ENCODE assay signal across 9 mouse cellular contexts in the genomic region with DNA sequence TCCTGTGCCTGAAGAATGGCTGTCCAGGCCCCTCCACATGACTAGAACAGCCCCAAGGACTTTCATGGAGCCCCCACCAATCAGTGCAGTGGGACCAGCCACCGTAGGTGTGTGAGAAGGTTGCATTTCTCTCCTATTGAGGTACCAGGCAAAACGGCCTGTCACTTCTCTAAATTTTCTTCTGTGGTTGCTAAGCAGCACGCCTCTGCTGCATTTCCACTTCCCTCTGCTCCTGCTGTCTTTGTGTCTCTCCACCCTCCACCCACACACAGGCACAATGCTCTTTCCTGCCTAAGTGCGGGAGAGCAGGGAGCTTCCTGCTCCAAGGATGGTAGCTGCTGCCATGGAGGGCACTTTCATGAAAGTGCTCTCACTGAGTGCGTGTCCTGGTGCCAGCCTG. TPM values are rescaled to one million over a fixed set of nuclear protein-coding genes. Genes with fewer than 3 reads are reported as not detected.
DNase-seq lines count a peak whose midpoint lies in the region; ATAC-seq lines count a peak whose summit lies in the region.
"Had no signal": no experiment of that assay in that cellular context is flagged by ENCODE, and none has a peak within 500 bp of the region (broad histone marks: within the 10 kb centered on the region; RNA-seq: fewer than 3 reads in every experiment).

No protein-coding gene starts in this region.

- no peaks in the 10 kb centered on the region for H3K27me3 ChIP-seq in neural tube, embryonic 14.5 days (ENCODE audit: control insufficient read depth, insufficient read depth, low read length)
- no peaks in the 10 kb centered on the region for H3K27me3 ChIP-seq in lung, embryonic 15.5 days
- H3K27me3 ChIP-seq: neural tube, embryonic 13.5 days had no signal

- H3K27ac ChIP-seq in neural tube, embryonic 14.5 days (ENCODE audit: low read depth, low read length) = no peak overlapping the region
- 0 out of 2 replicates have a peak overlapping the region, but pooled peaks have one; percentile 18 for H3K27ac ChIP-seq in lung, embryonic 15.5 days
- H3K27ac ChIP-seq: neural tube, embryonic 13.5 days had no signal

- peak; percentile 63; the same call in 1 of the 2 replicates for ATAC-seq in neural tube, embryonic 14.5 days (ENCODE audit: low read depth)
- ATAC-seq in hematopoietic stem cell, adult 5-6 weeks (replicated peaks in 1 of 2; ENCODE audit: insufficient read depth in 1 of 2, low FRiP score in 2 of 2, low TSS enrichment in 1 of 2, low read depth in 1 of 2, poor library complexity in 2 of 2, severe bottlenecking in 2 of 2) = peak; percentile 70 to 72
- ATAC-seq in lung, embryonic 15.5 days (ENCODE audit: borderline replicate concordance, extremely low read depth, low FRiP score, low TSS enrichment) = no peak
- no peak for ATAC-seq in monocyte, adult 5-6 weeks (replicated peaks; ENCODE audit: insufficient number of reproducible peaks, low FRiP score, low TSS enrichment, poor library complexity, severe bottlenecking)

- H3K9me3 ChIP-seq in neural tube, embryonic 14.5 days (ENCODE audit: control insufficient read depth, low read length) = no peaks in the 10 kb centered on the region
- no peaks in the 10 kb centered on the region for H3K9me3 ChIP-seq in lung, embryonic 15.5 days
- H3K9me3 ChIP-seq: neural tube, embryonic 13.5 days had no signal

- H3K4me3 ChIP-seq in neural tube, embryonic 14.5 days (ENCODE audit: low read depth, low read length) = no peak overlapping the region
- H3K4me3 ChIP-seq in lung, embryonic 15.5 days = no peak overlapping the region
- H3K4me3 ChIP-seq: neural tube, embryonic 13.5 days had no signal

- 33% methylated on average over 5 of the region's 5 CpGs for WGBS in neural tube, embryonic 14.5 days
- 38% methylated on average over 5 of the region's 5 CpGs for WGBS in lung, embryonic 15.5 days

- no peak for DNase-seq in neural tube, embryonic 10.5 days (ENCODE audit: extremely low spot score, low spot score)
- DNase-seq in right cerebral cortex, postnatal 36 days (ENCODE audit: low spot score in 2 of 2) = peak; percentile 85 to 92
- DNase-seq in liver = no peak
- no peak for DNase-seq in spleen, postnatal 10 days (ENCODE audit: low spot score in 2 of 2)

- H3K4me1 ChIP-seq in neural tube, embryonic 14.5 days (ENCODE audit: control insufficient read depth, insufficient read depth, low read length) = no peaks in the 10 kb centered on the region
- peaks cover 21% of the 10 kb centered on the region for H3K4me1 ChIP-seq in lung, embryonic 15.5 days

- no peak overlapping the region for H3K4me2 ChIP-seq in neural tube, embryonic 14.5 days (ENCODE audit: low read depth, low read length)
- H3K4me2 ChIP-seq in lung, embryonic 15.5 days = no peak overlapping the region
- H3K4me2 ChIP-seq: neural tube, embryonic 13.5 days had no signal

- H3K9ac ChIP-seq in neural tube, embryonic 14.5 days (replicated peaks; ENCODE audit: low read depth, low read length) = no peak overlapping the region
- no peak overlapping the region for H3K9ac ChIP-seq in lung, embryonic 15.5 days
- H3K9ac ChIP-seq: neural tube, embryonic 13.5 days had no signal

- no peaks in the 10 kb centered on the region for H3K36me3 ChIP-seq in neural tube, embryonic 14.5 days (ENCODE audit: control insufficient read depth, insufficient read depth, low read length)
- no peaks in the 10 kb centered on the region for H3K36me3 ChIP-seq in lung, embryonic 15.5 days
- H3K36me3 ChIP-seq: neural tube, embryonic 13.5 days had no signal

RNA-seq across cellular contexts. Expression of a gene that starts 59.0 kb away (rescaled TPM):
- 12.2 and 13.5 TPM in 2 replicates for polyA plus RNA-seq in neural tube, embryonic 14.5 days (2014; fragmentation: Nextera tagmentation; extraction: Ambion mirVana)
- total RNA-seq in hematopoietic stem cell, adult 5-6 weeks (2017) = 9.1 and 10.4 TPM in 2 replicates
- polyA plus RNA-seq in lung, embryonic 15.5 days (2015; fragmentation: Nextera tagmentation; extraction: Ambion mirVana) = 23.7 and 24.7 TPM in 2 replicates
- 3.8 to 9.2 TPM (median 4.6 TPM) in 3 replicates for total RNA-seq in monocyte, adult 5-6 weeks (2017)

Comparison
In these comparisons a context has a peak if more than half of its experiments do, and no peak if none do; other contexts are left out.
1. ATAC-seq: peak in neural tube, embryonic 14.5 days (single experiment) and hematopoietic stem cell, adult 5-6 weeks (2 of 2); none in lung, embryonic 15.5 days (single experiment) and monocyte, adult 5-6 weeks (single experiment).
2. DNase-seq: peak in right cerebral cortex, postnatal 36 days (2 of 2); none in neural tube, embryonic 10.5 days (single experiment), liver (single experiment) and spleen, postnatal 10 days (0 of 2).